Mouse (Mus musculus) thymus, adult 2 months (tissue): ENCODE results near the gene Hes1. TPM values are rescaled to one million over a fixed set of nuclear protein-coding genes. Genes with fewer than 3 reads are reported as not detected.
"Not testable (repeated sequence)": the region's sequence is repeated elsewhere in the genome, so short reads cannot be mapped to it uniquely, and the experiment has no call there.

Experiments used
- DNase-seq: peaks from one replicate; pipeline ENCODE4 v3.0.0; 2021
- H3K27ac ChIP-seq: fragments of 200-500 bp; 2 replicates; pipeline ENCODE4 v1.5.1; 2012; ENCODE audit warnings: low read length, control low read depth; ENCODE audit not compliant: control insufficient read depth, insufficient read depth
- H3K27me3 ChIP-seq: fragments of 200-500 bp; 2 replicates; pipeline ENCODE4 v1.6.1; 2012; ENCODE audit warnings: mild to moderate bottlenecking, low read length, moderate library complexity, mixed read lengths; ENCODE audit not compliant: control insufficient read depth, insufficient read depth
- H3K36me3 ChIP-seq: fragments of 200-500 bp; 2 replicates; pipeline ENCODE4 v1.6.1; 2012; ENCODE audit warnings: mild to moderate bottlenecking, low read length, moderate library complexity; ENCODE audit not compliant: control insufficient read depth, insufficient read depth
- H3K4me1 ChIP-seq: fragments of 200-500 bp; replicated peaks from 2 replicates; pipeline ENCODE4 v1.6.1; 2012; ENCODE audit warnings: low read length; ENCODE audit not compliant: control insufficient read depth, insufficient read depth
- H3K4me3 ChIP-seq: fragments of 200-500 bp; 2 replicates; pipeline ENCODE4 v1.5.1; 2012; ENCODE audit warnings: mild to moderate bottlenecking, low read length, control low read depth, moderate library complexity; ENCODE audit not compliant: control insufficient read depth, insufficient read depth
- CTCF ChIP-seq: fragments of 200-500 bp; IDR thresholded peaks from 2 replicates; pipeline ENCODE4 v1.5.1; 2012; ENCODE audit warnings: mild to moderate bottlenecking, control low read depth, low read length, moderate library complexity, borderline replicate concordance; ENCODE audit not compliant: control insufficient read depth, poor library complexity, insufficient read depth; ENCODE audit errors: extremely low read depth
- POLR2A ChIP-seq: fragments of 200-500 bp; IDR thresholded peaks from 2 replicates; pipeline ENCODE4 v1.6.1; 2012; ENCODE audit warnings: mild to moderate bottlenecking, low read length, control low read depth, moderate library complexity; ENCODE audit not compliant: control insufficient read depth, poor library complexity, insufficient read depth; ENCODE audit errors: extremely low read depth
- WGBS: fragments of 180-500 bp; shearing (Covaris S2); methylation state at CpG from one replicate; pipeline ENCODE4 v1.1.7; 2018; 5-methylcytosine and 5-hydroxymethylcytosine counted together
- polyA plus RNA-seq: library from polyadenylated mRNA; depleted of rRNA; stranded (reverse); fragments of >200 nt; gene quantifications from 2 replicates; pipeline ENCODE4 v1.2.3, GENCODE M21; 2012

Hes1 gene
- polyA plus RNA-seq, 1 experiment: 33.4 TPM

DNA sequence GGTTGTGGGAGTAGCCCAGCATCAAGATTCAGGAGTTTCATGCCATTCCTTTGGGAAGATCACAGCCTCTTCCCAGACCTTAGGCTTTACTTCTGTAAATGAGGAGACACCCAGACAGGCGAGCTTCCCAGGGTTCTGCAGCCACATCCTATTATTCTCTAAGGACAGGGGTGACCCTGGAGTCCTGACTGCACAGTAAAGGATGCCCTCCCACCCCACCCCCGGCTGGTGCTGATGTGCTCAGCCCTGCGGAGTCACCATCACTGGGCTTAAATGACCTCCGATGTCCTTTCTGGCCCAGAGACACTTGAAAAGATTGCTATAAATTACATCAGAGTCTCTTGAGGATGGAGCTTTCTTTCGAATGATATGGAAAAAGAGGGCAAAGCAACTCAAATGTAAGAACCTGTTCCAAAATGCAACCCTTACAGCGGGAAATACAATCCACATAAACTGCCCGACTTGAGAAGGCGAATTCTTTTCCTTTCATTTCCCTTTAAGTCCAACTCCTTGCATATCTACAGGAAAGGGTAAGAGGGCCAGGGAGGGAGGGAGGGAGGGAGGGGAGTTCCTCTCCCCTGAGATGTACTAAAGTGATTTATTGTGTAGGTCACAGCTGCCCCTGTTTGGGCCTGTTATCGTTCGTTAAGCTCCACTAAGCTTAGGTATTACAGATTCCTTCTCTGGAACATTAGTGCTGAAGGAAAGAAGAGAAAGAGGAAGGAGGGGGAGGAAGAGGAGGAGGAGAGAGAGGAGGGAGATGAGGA, 38.1 kb downstream of the Hes1 start:
- H3K4me3 ChIP-seq: no peak overlapping the region

DNA sequence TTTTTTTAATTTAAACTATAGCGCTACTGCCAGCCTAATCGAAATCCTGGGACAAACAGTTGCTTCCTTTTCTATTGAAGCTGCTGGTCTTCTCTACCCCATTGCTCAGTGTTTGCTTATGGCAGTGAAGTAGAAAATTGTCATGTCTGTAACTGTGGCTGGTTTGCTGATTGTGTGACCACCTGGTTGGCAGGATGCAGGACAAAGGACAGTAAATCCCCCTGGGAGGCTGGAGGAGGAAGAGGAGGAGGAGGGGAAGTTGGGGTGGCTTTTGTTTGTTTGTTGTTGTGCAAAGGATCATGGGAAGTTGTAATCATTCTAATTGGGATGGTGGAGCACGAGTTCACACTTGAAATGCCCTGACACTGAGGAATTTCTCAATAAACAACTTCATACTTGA, 38.8 kb downstream of the Hes1 start:
- no peak for DNase-seq

More for the DNA sequence above, 38.1 kb downstream of the Hes1 start:
- 54% methylated on average over 10 of the region's 10 CpGs for WGBS
- H3K27me3 ChIP-seq: no peaks in the 10 kb centered on the region
- H3K36me3 ChIP-seq: no peaks in the 10 kb centered on the region
- no peaks in the 10 kb centered on the region for H3K4me1 ChIP-seq
- DNase-seq: no peak
- no peak for TF ChIP-seq POLR2A
- TF ChIP-seq CTCF: no peak
- H3K27ac ChIP-seq: no peak overlapping the region

DNA sequence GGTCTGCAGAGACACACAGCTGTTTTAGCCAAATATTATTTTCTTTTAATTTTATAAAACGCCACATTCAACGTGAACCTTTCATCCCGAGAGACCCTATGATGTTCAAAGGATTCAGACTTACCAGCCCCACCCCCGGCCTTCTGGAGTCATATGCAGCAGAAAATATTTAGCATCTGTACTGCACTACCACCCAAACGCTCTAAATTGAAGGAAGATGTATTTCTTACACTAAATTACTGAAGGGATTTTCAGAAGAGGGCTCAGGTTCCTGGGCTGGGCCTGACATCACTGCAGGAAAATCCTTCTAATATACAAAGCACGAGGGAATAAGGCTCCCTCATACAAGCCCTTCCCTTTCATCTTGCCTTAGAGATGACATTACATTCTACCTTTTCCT, 39.3 kb downstream of the Hes1 start:
- TF ChIP-seq POLR2A: no peak
- TF ChIP-seq CTCF: no peak
- Histone ChIP-seq H3K27ac (no peak overlapping the region), H3K27me3 (no peaks in the 10 kb centered on the region), H3K4me3 (no peak overlapping the region), H3K4me1 (no peaks in the 10 kb centered on the region), H3K36me3 (no peaks in the 10 kb centered on the region)
- DNase-seq: no peak
- WGBS: 86% methylated on average over 6 of the region's 6 CpGs

More for the DNA sequence above, 38.8 kb downstream of the Hes1 start:
- Histone ChIP-seq H3K27me3 (no peaks in the 10 kb centered on the region), H3K36me3 (no peaks in the 10 kb centered on the region), H3K27ac (no peak overlapping the region), H3K4me1 (no peaks in the 10 kb centered on the region), H3K4me3 (no peak overlapping the region)
- WGBS: 45% methylated on average over 3 of the region's 3 CpGs
- TF ChIP-seq CTCF: no peak
- no peak for TF ChIP-seq POLR2A

DNA sequence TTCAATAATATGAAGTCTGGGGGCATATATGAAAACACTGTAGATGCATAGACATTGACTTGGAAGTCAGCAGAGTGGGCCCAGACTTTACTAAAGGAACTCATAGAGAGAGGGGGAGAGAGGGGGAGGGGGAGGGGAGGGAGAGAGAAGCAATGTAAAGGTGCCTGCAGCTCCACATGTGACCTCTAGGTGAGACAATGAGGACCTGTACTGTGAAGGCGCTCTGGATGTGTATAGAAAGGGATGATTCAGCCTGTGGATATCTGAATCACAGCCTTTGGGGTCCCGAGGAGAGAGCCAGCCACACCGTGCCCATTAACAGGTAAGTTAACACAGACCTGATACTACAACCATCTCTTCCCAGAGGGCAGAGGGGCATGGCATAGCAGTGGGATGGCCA, 40.2 kb downstream of the Hes1 start:
- H3K4me3 ChIP-seq: no peak overlapping the region
- TF ChIP-seq POLR2A (no peak), CTCF (no peak)
- no peak for DNase-seq
- no peaks in the 10 kb centered on the region for H3K36me3 ChIP-seq
- no peaks in the 10 kb centered on the region for H3K27me3 ChIP-seq
- H3K27ac ChIP-seq: no peak overlapping the region
- WGBS: 94% methylated on average over 3 of the region's 3 CpGs
- H3K4me1 ChIP-seq: no peaks in the 10 kb centered on the region

DNA sequence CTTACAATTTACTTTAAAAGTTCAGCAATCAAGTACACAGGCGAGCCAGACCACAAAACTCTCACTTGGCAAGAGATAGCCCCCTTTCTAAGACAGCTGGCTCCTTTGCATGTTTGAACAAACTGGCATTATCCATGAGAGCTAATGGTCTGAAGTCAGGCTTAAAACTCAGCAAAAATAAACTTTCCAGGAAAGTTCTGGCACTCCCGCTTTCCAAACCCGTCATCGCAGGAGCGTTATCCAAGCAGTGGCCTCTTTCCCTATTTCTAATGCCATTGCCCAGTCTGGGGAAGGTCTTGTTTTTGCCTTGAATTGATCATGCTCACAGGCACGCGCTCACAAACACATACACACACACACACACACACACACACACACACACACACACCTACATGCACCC, 41.3 kb downstream of the Hes1 start:
- H3K4me1 ChIP-seq: no peaks in the 10 kb centered on the region
- whole genome bisulfite sequencing: 97% methylated on average over 7 of the region's 7 CpGs
- H3K36me3 ChIP-seq: no peaks in the 10 kb centered on the region
- no peaks in the 10 kb centered on the region for H3K27me3 ChIP-seq
- TF ChIP-seq POLR2A (no peak), CTCF (no peak)
- H3K4me3 ChIP-seq: no peak overlapping the region
- no peak for DNase-seq
- H3K27ac ChIP-seq: no peak overlapping the region

DNA sequence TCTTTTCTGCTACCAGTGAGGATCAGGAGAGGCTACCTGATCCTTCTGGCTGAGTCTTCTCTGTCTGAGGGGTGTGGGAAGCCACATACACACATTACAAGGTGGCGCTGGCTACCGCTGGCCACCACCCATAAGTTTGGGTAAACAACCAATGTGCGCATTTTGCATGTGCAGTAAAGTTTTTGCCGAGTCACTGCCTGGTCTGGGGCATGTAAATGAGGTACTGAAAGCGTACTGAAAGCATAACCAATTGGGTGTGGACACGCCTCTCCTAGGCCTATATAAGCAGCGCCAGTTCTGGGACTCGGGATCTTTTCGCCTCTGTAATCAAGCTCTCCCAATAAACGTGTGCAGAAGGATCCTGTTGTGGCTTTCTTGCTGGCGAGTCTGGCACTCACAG, 44.0 kb downstream of the Hes1 start:
- 90% methylated on average over 11 of the region's 11 CpGs for WGBS
- H3K4me3 ChIP-seq, H3K27ac ChIP-seq, DNase-seq, H3K4me1 ChIP-seq, H3K36me3 ChIP-seq, H3K27me3 ChIP-seq: not testable (repeated sequence)

DNA sequence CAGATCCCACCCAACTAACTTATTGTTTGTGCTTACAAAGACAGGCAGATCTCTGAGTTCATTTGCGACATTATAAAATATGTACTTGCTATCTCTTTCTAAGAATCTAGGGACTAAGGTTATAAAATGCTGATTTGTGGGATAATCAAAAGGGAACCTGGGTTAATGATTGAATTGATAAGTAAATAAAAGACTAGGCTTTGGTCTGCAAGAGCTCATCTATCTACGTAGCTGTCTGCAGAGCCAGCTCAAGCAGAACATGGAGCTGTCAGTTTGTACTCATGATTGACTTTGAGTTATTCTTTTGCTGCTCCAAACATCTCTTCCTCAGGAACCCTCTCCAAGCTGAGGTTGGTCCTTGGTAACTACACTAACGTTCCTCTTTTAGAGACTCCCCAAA, 46.3 kb downstream of the Hes1 start:
- WGBS: 97% methylated on average over 3 of the region's 3 CpGs
- TF ChIP-seq CTCF (no peak), POLR2A (no peak)
- no peak for DNase-seq
- no peaks in the 10 kb centered on the region for H3K36me3 ChIP-seq
- no peak overlapping the region for H3K27ac ChIP-seq
- 0 out of 2 replicates have a peak, but pooled peaks cover 4% of the 10 kb centered on the region for H3K4me1 ChIP-seq
- no peak overlapping the region for H3K4me3 ChIP-seq
- H3K27me3 ChIP-seq: no peaks in the 10 kb centered on the region
